Mouse (Mus musculus) cortical plate, adult 2 months (tissue): ENCODE results near the gene Ncln. TPM values are rescaled to one million over a fixed set of nuclear protein-coding genes. Genes with fewer than 3 reads are reported as not detected.
"Not testable (repeated sequence)": the region's sequence is repeated elsewhere in the genome, so short reads cannot be mapped to it uniquely, and the experiment has no call there.

Experiments
- H3K27ac ChIP-seq: fragments of 200-500 bp; 2 replicates; pipeline ENCODE4 v1.5.1; 2012; ENCODE audit warnings: low read length, control low read depth, inconsistent platforms; ENCODE audit not compliant: insufficient read depth
- H3K4me1 ChIP-seq: fragments of 200-500 bp; 2 replicates; pipeline ENCODE4 v1.6.1; 2011; ENCODE audit warnings: low read length; ENCODE audit not compliant: control insufficient read depth, insufficient read depth
- H3K4me3 ChIP-seq: fragments of 200-500 bp; 2 replicates; pipeline ENCODE4 v1.5.1; 2011; ENCODE audit warnings: mild to moderate bottlenecking, low read length, control low read depth; ENCODE audit not compliant: insufficient read depth
- CTCF ChIP-seq: fragments of 200-500 bp; IDR thresholded peaks from 2 replicates; pipeline ENCODE4 v1.5.1; 2011; ENCODE audit warnings: mild to moderate bottlenecking, control low read depth, low read length; ENCODE audit not compliant: insufficient read depth; ENCODE audit errors: extremely low read depth
- POLR2A ChIP-seq: fragments of 200-500 bp; IDR thresholded peaks from 2 replicates; pipeline ENCODE4 v1.6.1; 2011; ENCODE audit warnings: mild to moderate bottlenecking, low read length, control low read depth; ENCODE audit not compliant: insufficient read depth; ENCODE audit errors: extremely low read depth
- polyA plus RNA-seq: library from polyadenylated mRNA; depleted of rRNA; stranded (reverse); fragments of >200 nt; gene quantifications from 2 replicates; pipeline ENCODE4 v1.2.3, GENCODE M21; 2012; rRNA removed

Ncln gene
- polyA plus RNA-seq, 1 experiment: 129 TPM

GRCm38 (mm10) chr10:81450641-81451364, 45.4 kb downstream of the Ncln start:
- Histone ChIP-seq H3K27ac (no peak overlapping the region), H3K4me3 (no peak overlapping the region), H3K4me1 (no peaks in the 10 kb centered on the region)
- TF ChIP-seq CTCF: no peak
- no peak for TF ChIP-seq POLR2A

DNA sequence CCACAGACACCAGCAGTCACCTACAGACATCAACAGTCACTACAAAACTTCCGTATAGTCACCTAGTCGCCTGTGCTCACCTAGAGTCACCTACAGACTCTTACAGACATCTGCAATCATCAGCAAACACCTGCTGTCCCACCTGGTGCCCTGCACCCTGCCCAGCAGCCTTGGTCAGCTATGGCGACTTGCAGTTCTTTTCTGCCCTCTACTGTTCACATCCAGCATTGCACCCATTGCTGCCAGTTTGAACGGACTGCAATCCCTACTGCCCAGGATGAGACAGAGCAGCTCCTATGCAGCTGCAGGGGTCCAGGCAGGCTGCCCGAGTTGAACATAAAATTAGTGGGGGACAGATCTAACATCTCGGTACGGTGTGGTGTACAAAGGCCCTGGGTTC, 46.1 kb downstream of the Ncln start:
- TF ChIP-seq POLR2A (no peak), CTCF (peak; percentile 100)
- H3K4me3 ChIP-seq: no peak overlapping the region
- H3K4me1 ChIP-seq: no peaks in the 10 kb centered on the region
- no peak overlapping the region for H3K27ac ChIP-seq

GRCm38 (mm10) chr10:81445516-81445915, 50.7 kb downstream of the Ncln start:
- not testable (repeated sequence) for H3K4me1 ChIP-seq, H3K27ac ChIP-seq, H3K4me3 ChIP-seq

DNA sequence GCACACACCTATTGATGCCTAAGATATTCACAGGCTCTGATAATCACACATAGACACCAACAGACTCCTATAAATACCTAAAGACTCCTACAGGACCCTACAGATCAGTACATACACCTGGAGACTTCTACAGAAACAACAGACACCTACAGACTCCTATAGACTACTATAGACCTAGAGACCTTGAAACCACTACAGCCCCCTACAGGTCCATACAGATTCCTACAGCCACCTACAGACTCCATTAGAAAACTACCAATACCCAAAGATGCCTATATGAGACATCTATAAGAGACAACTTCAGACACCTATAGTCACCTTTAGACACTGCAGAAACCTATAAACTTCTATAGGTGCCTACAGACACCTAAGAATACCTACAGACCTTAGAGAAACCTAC, 55.2 kb downstream of the Ncln start:
- Histone ChIP-seq H3K27ac (no peak overlapping the region), H3K4me1 (no peaks in the 10 kb centered on the region), H3K4me3 (no peak overlapping the region)
- TF ChIP-seq POLR2A (no peak), CTCF (no peak)

Other genes starting within 250 kb of the Ncln start
- gene Matk, start 243.5 kb downstream of the Ncln start, polyA plus RNA-seq: 475 and 540 TPM in 2 replicates
- gene Mrpl54, start 229.5 kb downstream of the Ncln start, polyA plus RNA-seq: 61.1 and 64.7 TPM in 2 replicates
- gene Apba3, start 229.4 kb downstream of the Ncln start, polyA plus RNA-seq: 52.1 and 58.2 TPM in 2 replicates
- gene Tjp3, start 204.8 kb downstream of the Ncln start, polyA plus RNA-seq: 0.15 and 0.17 TPM in 2 replicates
- 414 and 443 TPM in 2 replicates for gene Pip5k1c, start 203.4 kb downstream of the Ncln start, polyA plus RNA-seq
- gene Cactin, start 175.3 kb downstream of the Ncln start, polyA plus RNA-seq: 32.2 and 33.0 TPM in 2 replicates
- 2.7 and 2.9 TPM in 2 replicates for gene Tbxa2r, start 167.7 kb downstream of the Ncln start, polyA plus RNA-seq
- gene Gipc3, start 153.1 kb downstream of the Ncln start, polyA plus RNA-seq: 1.2 and 1.4 TPM in 2 replicates
- 34.4 and 36.3 TPM in 2 replicates for gene Hmg20b, start 145.9 kb downstream of the Ncln start, polyA plus RNA-seq
- 30.1 and 30.8 TPM in 2 replicates for gene Mfsd12, start 138.9 kb downstream of the Ncln start, polyA plus RNA-seq
- gene 4930404N11Rik, start 130.6 kb downstream of the Ncln start, polyA plus RNA-seq: 0.45 and 0.52 TPM in 2 replicates
- 75.5 and 76.0 TPM in 2 replicates for gene Fzr1, start 117.9 kb downstream of the Ncln start, polyA plus RNA-seq
- 106 and 108 TPM in 2 replicates for gene Dohh, start 112.0 kb downstream of the Ncln start, polyA plus RNA-seq
- gene Gm48551, start 111.9 kb downstream of the Ncln start, polyA plus RNA-seq: 5.8 and 5.9 TPM in 2 replicates
- gene Gm48552, start 107.4 kb downstream of the Ncln start, polyA plus RNA-seq: 6.8 and 7.8 TPM in 2 replicates
- 2.5 and 3.0 TPM in 2 replicates for gene Smim24, start 103.3 kb downstream of the Ncln start, polyA plus RNA-seq
- 52.2 and 54.5 TPM in 2 replicates for gene Nfic, start 40.8 kb downstream of the Ncln start, polyA plus RNA-seq
- gene Celf5, start 13.7 kb downstream of the Ncln start, polyA plus RNA-seq: 307 and 309 TPM in 2 replicates
- gene S1pr4, start 3.7 kb upstream of the Ncln start, polyA plus RNA-seq: 0.87 and 1.1 TPM in 2 replicates
- gene Gna15, start 27.8 kb upstream of the Ncln start, polyA plus RNA-seq: 3.4 and 3.9 TPM in 2 replicates
- 147 and 154 TPM in 2 replicates for gene Gna11, start 48.8 kb upstream of the Ncln start, polyA plus RNA-seq
- 897 and 916 TPM in 2 replicates for gene Aes, start 63.1 kb upstream of the Ncln start, polyA plus RNA-seq
- gene Tle2, start 78.2 kb upstream of the Ncln start, polyA plus RNA-seq: 97.8 and 112 TPM in 2 replicates
- 21.2 and 25.3 TPM in 2 replicates for gene Tle6, start 104.7 kb upstream of the Ncln start, polyA plus RNA-seq
- gene BC025920, start 109.9 kb upstream of the Ncln start, polyA plus RNA-seq: 3.7 and 4.2 TPM in 2 replicates
- 31.2 and 33.3 TPM in 2 replicates for gene Sirt6, start 131.4 kb upstream of the Ncln start, polyA plus RNA-seq
- 143 and 144 TPM in 2 replicates for gene Ankrd24, start 132.1 kb upstream of the Ncln start, polyA plus RNA-seq
- gene Gm10778, start 152.7 kb upstream of the Ncln start, polyA plus RNA-seq: 3.1 and 3.3 TPM in 2 replicates
- 5.0 and 7.1 TPM in 2 replicates for gene Zfp433, start 208.4 kb upstream of the Ncln start, polyA plus RNA-seq